Mouse (Mus musculus) layer of hippocampus, adult 2 months (tissue): Measurements from ENCODE around the gene Spout1. TPM values are rescaled to one million over a fixed set of nuclear protein-coding genes. Genes with fewer than 3 reads are reported as not detected.

Source experiments
- DNase-seq, 2 experiments: peaks; one replicate each; pipeline ENCODE4 v3.0.0; 2022; ENCODE audit warnings: low spot score in 2 of 2
- H3K27ac ChIP-seq: fragments of 200-600 bp; 2 replicates; pipeline ENCODE4 v1.8.1; 2022
- H3K4me3 ChIP-seq: fragments of 200-600 bp; 2 replicates; pipeline ENCODE4 v1.8.1; 2022; ENCODE audit warnings: mild to moderate bottlenecking
- CTCF ChIP-seq: fragments of 200-600 bp; conservative IDR thresholded peaks from 2 replicates; pipeline ENCODE4 v1.8.1; 2022; ENCODE audit warnings: antibody characterized with exemption, mild to moderate bottlenecking, moderate library complexity
- long read RNA-seq, 2 experiments: library from polyadenylated mRNA; stranded (forward); transcript quantifications; one replicate each; pipeline ENCODE4 v2.0.0; 2021; ENCODE audit warnings: borderline mapping rate in 2 of 2
- total RNA-seq, 2 experiments: library from RNA; stranded (reverse); gene quantifications; 2 replicates each; pipeline ENCODE4 v1.2.3; 2021

Gene Spout1
- total RNA-seq, result 10 to 100 TPM; 35.4 to 40.0 TPM
- long read RNA-seq, experiment 1, transcript Spout1-201 (12 exons, 1,805 nt), result major isoform, 10 of 40 reads
- long read RNA-seq, experiment 1, partial matches to known transcripts, result 10 of 40 reads
- long read RNA-seq, experiment 1, other reads (novel, unspliced or antisense), result 16 of 40 reads
- long read RNA-seq, experiment 2, transcript Spout1-207 (11 exons, 2,010 nt), result minor isoform, 5 of 39 reads
- long read RNA-seq, experiment 2, transcript Spout1-201 (12 exons, 1,805 nt), result major isoform, 13 of 39 reads
- long read RNA-seq, experiment 2, partial matches to known transcripts, result 5 of 39 reads
- long read RNA-seq, experiment 2, other reads (novel, unspliced or antisense), result 14 of 39 reads

DNA sequence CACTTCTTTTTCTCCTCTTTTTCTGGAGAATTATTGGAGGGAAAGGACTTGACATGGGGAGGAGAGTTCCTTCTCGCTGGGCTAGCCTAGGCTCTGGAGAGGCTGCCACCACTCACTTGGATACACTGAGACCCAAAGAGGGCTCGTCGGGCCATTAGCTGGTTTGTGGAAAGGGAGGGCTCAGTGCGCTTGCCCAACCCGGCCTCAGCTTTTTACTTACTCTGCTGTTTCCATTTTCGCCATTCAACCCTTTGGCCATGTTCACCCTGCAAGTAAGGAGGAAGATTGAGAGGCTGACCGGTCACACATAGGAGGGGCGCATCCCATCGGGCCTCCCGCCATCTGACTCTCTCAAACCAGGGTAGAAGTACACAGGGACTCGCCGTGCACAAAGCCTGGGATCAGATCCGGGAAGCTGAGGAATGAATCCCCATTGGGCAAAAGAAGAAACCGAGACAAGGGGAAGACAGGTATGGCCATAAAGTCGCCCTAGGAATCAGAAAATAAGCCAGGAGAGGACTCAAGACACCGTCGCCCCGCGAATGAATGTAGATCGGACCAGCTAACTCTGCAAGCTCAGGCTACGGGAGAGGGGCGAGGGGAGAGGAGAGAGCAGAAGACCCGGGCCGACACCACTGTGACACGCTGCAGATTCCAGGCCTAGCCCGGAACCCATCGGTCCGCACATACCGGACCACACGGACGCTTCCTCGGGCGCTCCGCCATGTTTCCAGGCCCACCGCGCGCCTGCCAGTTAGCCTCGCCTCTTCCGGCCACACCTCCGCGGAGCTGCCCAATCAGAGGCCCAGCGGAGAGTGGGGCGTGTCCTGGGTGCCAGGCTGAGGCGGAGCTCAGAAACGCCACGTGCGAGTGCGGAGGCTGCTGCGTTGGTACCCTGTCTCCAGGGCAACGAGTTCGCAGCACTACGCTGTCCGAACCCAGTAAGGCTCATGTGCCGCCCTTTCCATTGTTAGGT is at the start of gene Spout1:
Gene Spout1 (minus strand): TSS at position 760 of the 976 bp plus-strand sequence.
- Histone ChIP-seq H3K4me3 (peak within 1 kb of the TSS; percentile 72), H3K27ac (peak within 1 kb of the TSS; percentile 87)
- TF ChIP-seq CTCF, result no peak
- peak; percentile 95 to 97 for DNase-seq

DNA sequence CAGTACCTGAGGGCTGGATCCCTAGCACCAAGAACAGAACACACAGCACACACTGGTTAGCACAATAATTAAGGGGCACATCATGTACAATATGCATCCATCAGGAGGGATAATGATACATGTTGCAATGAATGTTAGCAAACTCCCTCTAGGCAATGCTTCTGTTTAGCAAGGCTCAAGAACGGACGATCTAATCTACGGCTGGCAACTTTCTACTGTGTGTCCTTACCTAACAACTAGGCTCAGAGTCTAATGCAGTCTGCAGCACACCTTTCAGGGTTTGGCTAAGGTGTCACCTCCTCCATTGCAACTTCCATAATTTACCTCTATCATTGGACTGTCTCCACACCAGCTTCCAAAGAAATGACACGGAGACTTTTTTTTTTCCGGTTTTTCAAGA is 38.0 kb upstream of the Spout1 start:
- DNase-seq, result no peak
- no peak for TF ChIP-seq CTCF
- Histone ChIP-seq H3K4me3 (no peak overlapping the region), H3K27ac (no peak overlapping the region)

DNA sequence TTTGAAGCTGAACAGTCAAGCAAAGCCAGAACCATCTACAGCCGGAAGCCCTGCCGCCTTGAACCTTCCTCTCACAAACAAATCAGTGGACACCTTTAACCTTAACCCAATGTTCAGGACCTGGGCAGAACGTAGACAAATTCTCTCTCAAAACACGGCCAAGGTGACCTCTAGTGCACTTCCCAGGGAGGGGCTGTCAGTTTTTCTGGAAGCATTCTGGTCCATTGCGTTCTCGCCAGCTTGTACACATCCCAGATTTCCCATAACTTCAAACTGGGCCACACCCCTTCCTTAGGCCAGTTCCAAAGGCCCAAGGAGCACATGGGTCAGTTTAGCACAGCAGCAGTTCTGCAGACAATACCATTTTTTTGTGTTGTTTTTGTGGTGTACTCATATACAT is 37.2 kb upstream of the Spout1 start:
- no peak for DNase-seq
- no peak for TF ChIP-seq CTCF
- H3K4me3 ChIP-seq, result no peak overlapping the region
- H3K27ac ChIP-seq, result no peak overlapping the region

DNA sequence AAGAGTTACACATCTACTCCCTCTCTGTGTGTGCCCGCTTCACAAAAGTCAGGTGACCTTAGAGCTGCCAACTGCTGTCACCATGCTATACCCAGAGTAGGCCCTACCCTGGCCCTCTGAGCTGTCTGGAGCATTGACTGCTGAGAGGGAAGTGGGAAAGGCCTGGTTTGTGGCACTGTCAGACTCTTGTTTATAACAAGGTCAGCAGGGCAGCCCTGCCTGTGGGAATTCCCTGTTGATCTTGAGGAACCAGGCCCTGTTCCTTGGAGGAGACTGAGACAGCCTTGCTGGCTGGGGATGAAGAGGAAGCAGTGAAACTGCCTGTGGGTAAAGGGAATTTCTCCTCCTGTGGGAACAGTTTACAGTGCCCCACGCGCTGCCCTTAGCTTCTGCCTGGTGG is 36.5 kb upstream of the Spout1 start:
- no peak for DNase-seq
- no peak for TF ChIP-seq CTCF
- Histone ChIP-seq H3K4me3 (no peak overlapping the region), H3K27ac (no peak overlapping the region)

DNA sequence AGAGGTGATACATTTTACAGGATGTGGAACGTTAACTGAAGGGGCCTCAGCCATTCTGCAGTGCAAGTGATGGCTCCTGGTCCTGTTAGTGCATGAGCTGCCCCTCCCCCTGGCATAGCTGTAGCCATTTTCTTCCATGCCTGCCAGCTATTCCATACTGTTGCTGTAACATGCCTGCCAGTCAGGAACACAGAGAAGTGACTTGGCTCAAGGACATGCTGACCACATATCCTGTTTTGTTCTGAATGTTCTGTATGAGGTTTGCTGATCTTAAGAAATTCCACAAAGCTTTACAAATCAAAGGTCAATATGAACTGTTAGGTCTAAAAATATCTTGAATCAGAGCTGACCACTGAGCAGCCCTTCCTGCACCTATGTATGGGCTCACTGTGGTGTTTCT is 34.7 kb upstream of the Spout1 start:
- Histone ChIP-seq H3K27ac (no peak overlapping the region), H3K4me3 (no peak overlapping the region)
- TF ChIP-seq CTCF, result no peak
- no peak for DNase-seq

DNA sequence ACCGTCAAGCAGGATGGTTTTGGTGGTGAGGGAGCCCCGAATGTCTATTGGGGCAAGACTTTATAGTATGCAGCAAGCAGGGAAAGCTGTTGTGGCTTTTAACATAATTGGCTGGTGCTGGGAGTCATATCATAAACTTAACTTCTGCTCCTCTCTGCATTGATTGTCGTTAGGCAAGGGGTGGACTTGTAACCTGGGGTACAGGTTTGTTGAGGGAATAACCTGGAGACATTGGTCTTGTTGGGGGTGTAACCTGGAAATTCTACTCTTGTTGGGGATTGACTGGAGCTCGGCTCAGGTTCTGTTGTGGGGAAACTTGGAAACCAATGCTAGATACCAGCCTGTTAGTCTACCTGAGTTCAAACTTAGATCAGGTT is 33.9 kb upstream of the Spout1 start:
- no peak for DNase-seq
- no peak overlapping the region for H3K27ac ChIP-seq
- H3K4me3 ChIP-seq, result no peak overlapping the region
- TF ChIP-seq CTCF, result no peak

DNA sequence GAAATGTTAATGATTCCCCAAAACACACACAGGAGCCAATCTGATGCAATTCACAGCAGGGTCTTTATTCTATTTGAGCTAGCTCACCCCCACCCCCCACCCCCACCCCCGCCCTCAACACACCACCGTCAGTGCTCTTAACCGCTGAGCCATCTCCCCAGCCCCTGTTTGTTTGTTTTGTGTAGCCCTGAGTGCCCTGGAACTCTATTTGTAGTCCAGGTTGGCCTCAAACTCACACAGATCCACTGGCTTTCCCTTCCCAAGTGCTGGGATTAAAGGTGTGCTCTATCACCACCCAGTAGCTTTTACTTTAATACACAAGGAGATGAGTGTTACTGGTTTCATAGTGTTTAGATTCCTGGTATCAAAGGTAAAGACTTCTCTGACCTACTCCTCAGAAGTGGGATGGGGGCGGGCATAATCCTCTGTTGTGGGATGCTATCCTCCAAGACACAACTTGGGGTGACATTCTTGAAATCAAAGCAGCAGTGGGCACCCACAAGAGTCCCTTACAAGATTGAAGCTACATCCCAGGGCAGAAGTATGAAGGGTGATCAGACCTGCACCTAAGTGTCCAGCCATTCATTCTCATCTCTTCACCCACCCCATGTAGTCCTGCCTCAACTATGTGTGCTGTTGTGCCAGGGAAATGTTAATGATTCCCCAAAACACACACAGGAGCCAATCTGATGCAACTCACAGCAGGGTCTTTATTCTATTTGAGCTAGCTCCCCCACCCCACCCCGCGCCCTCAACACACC is 33.3 kb upstream of the Spout1 start:
- H3K4me3 ChIP-seq, result no peak overlapping the region
- H3K27ac ChIP-seq, result no peak overlapping the region
- TF ChIP-seq CTCF, result no peak
- no peak for DNase-seq

DNA sequence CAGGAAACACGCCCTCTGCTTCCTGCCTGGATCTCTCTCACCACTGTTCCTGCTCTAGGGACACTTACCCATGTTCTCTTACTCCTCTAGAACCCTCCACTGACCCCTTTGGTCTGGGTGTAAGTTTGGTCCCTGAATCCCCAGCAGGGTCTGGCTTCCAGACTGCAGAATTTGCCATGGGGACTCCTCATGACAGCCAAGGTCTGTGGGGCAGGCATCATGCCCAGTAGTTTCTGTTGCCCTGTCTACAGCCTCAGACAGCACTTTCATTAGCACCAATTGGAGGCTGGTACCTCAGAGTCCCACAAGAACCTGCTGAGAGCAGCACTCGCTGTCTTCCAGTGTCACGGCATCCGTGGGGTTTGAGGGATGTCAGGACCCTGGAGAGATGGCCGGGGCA is 29.6 kb upstream of the Spout1 start:
- no peak overlapping the region for H3K4me3 ChIP-seq
- no peak for TF ChIP-seq CTCF
- DNase-seq, result no peak

DNA sequence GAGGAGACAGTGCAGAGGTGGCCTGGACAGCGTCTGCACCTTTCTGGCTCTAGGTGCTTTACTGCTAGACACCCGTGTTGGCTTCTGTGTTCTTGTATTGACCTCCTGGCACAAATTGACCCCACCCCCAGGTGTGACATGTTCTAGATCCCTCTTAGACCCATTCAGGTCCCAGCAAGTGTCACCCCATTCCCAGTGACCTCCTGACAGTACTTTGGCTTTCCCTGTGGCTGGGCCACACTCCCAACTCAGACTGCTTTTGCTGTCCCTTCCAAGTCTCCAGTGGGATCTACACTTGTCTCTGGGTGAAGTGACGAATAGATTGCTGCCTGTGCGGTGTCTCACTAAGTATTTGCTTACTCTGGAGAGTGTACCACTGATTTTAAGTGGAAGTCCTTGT is 29.1 kb upstream of the Spout1 start:
- no peak overlapping the region for H3K4me3 ChIP-seq
- no peak for DNase-seq
- H3K27ac ChIP-seq, result no peak overlapping the region
- TF ChIP-seq CTCF, result no peak

More for the DNA sequence above, 29.6 kb upstream of the Spout1 start:
- no peak overlapping the region for H3K27ac ChIP-seq

DNA sequence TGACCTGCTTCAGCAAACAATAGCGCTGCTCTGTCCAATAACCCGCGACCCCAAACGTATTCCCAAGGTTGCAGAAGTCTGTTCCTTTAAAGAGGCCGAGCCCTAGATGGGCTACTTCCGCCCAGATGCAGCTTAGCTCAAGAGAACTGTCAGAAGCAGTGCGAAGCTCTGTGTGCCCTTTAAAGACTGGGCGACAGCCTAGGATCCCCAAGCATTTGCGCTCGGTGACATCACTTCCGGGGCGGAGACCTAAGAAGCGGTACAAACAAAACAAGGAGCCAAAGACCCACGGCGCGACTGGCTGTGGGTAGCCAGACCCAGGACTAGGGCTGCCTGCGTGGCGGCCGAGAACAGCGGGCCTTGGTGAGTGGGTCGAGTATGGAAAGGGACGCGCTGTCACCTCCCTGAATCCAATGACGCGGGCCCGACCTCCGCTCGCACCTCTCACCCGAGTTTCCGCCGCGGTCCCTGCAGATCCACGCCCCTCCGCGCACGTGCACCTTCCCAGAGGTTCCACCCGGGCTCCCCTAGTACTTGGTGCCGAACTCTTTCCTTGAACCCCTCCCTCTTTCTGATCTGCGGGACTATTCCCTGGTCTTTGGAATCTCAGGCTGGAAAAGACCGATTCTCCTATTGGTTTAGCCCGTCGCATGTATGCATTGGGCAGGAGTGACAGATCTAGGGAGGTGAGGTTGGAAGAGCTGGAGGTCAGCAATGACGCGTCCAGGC is 27.5 kb upstream of the Spout1 start, which contains the start of gene Kyat1:
Gene Kyat1 (minus strand): TSS at position 219 of the 729 bp plus-strand sequence.
- Histone ChIP-seq H3K27ac (peak within 1 kb of the TSS; percentile 90), H3K4me3 (peak within 1 kb of the TSS; percentile 80)
- peak; percentile 92 to 94 for DNase-seq
- no peak for TF ChIP-seq CTCF

DNA sequence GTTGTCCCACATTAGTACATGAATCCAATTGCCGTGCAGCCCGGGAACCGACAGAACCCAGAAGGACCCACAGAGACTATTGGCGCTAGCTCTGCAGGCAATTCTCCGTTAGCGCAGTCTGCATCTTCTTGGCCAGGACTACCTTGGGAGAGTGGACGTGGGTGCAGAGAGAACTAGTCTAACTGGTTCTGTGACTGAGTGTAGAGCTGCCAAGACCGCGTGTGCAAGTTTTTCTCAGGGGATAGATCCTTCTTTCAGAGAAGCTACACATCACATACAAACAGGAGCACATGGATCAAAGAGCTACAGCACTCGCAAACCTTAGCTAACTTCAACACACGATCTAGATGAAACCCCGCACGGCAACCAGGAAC is 27.0 kb upstream of the Spout1 start:
- DNase-seq, result peak in 1 of 2 experiments; percentile 16
- Histone ChIP-seq H3K4me3 (peak overlapping the region; percentile 80), H3K27ac (peak overlapping the region; percentile 90)
- TF ChIP-seq CTCF, result no peak

DNA sequence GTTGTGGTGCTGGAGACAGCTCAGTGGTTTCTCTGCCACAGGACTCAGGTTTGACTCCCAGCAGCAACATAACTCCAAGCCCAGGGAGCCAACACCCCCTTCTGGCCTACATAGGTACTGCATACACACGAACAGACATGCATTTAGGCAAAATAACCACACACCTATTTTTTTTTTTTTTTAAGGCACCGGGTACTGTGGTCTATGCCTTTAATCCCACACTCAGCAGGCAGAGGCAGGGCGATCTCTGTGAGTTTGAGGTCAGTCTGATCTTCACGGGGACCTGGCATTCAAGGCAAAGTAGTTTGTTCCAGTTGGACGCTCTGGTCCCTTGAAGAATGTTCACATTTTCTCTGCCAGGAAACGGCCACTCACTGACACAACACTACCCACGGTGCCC is 25.2 kb upstream of the Spout1 start:
- DNase-seq, result no peak
- peak; percentile 65 for TF ChIP-seq CTCF
- Histone ChIP-seq H3K27ac (no peak overlapping the region), H3K4me3 (no peak overlapping the region)
